Mouse (Mus musculus): ENCODE results near the gene Rnd3. TPM values are rescaled to one million over a fixed set of nuclear protein-coding genes. Genes with fewer than 3 reads are reported as not detected.

The Rnd3 gene
- polyA plus RNA-seq, 1 experiment: 1.3 TPM

GRCm38 (mm10) chr2:51161110-51161509, 12.2 kb upstream of the Rnd3 start:
- Histone ChIP-seq H3K4me3 (ENCODE audit: control insufficient read depth, low read depth, low read length) (no peak overlapping the region), H3K4me1 (ENCODE audit: control insufficient read depth, insufficient read depth, low read length) (no peaks in the 10 kb centered on the region), H3K36me3 (ENCODE audit: control insufficient read depth, insufficient read depth, low read length) (no peaks in the 10 kb centered on the region), H3K27me3 (ENCODE audit: control insufficient read depth, insufficient read depth, low read length) (no peaks in the 10 kb centered on the region), H3K27ac (ENCODE audit: control insufficient read depth, insufficient read depth, low read depth, low read length) (no peak overlapping the region)
- no peak for TF ChIP-seq CTCF (IDR thresholded peaks at IDR 0.05; ENCODE audit: control insufficient read depth, insufficient read depth, insufficient replicate concordance, low read depth, low read length)
- TF ChIP-seq POLR2A (IDR thresholded peaks at IDR 0.05; ENCODE audit: control insufficient read depth, low read depth, low read length): no peak

GRCm38 (mm10) chr2:51148454-51148853, 457 bp downstream of the Rnd3 start:
- TF ChIP-seq POLR2A (IDR thresholded peaks at IDR 0.05; ENCODE audit: control insufficient read depth, low read depth, low read length) (no peak), CTCF (IDR thresholded peaks at IDR 0.05; ENCODE audit: control insufficient read depth, insufficient read depth, insufficient replicate concordance, low read depth, low read length) (no peak)
- H3K36me3 ChIP-seq (ENCODE audit: control insufficient read depth, insufficient read depth, low read length): no peaks in the 10 kb centered on the region
- H3K4me3 ChIP-seq (ENCODE audit: control insufficient read depth, low read depth, low read length): peak overlapping the region; percentile 84
- H3K27ac ChIP-seq (ENCODE audit: control insufficient read depth, insufficient read depth, low read depth, low read length): no peak overlapping the region
- H3K4me1 ChIP-seq (ENCODE audit: control insufficient read depth, insufficient read depth, low read length): peaks cover 9% of the 10 kb centered on the region
- H3K27me3 ChIP-seq (ENCODE audit: control insufficient read depth, insufficient read depth, low read length): no peaks in the 10 kb centered on the region

GRCm38 (mm10) chr2:51148065-51148407, 875 bp downstream of the Rnd3 start:
- peaks cover 9% of the 10 kb centered on the region for H3K4me1 ChIP-seq (ENCODE audit: control insufficient read depth, insufficient read depth, low read length)
- no peaks in the 10 kb centered on the region for H3K36me3 ChIP-seq (ENCODE audit: control insufficient read depth, insufficient read depth, low read length)
- no peak for TF ChIP-seq CTCF (IDR thresholded peaks at IDR 0.05; ENCODE audit: control insufficient read depth, insufficient read depth, insufficient replicate concordance, low read depth, low read length)
- no peak for TF ChIP-seq POLR2A (IDR thresholded peaks at IDR 0.05; ENCODE audit: control insufficient read depth, low read depth, low read length)
- peak overlapping the region; percentile 70 for H3K27ac ChIP-seq (ENCODE audit: control insufficient read depth, insufficient read depth, low read depth, low read length)
- H3K27me3 ChIP-seq (ENCODE audit: control insufficient read depth, insufficient read depth, low read length): no peaks in the 10 kb centered on the region
- peak overlapping the region; percentile 84 for H3K4me3 ChIP-seq (ENCODE audit: control insufficient read depth, low read depth, low read length)

- Histone ChIP-seq H3K4me1 (ENCODE audit: control insufficient read depth, insufficient read depth, low read length) (peaks cover 9% of the 10 kb centered on the region), H3K27ac (ENCODE audit: control insufficient read depth, insufficient read depth, low read depth, low read length) (peak overlapping the region; percentile 70)
These were observed 1.4 kb downstream of the Rnd3 start for GRCm38 (mm10) chr2:51147318-51148064.

GRCm38 (mm10) chr2:51146871-51147317, 2.0 kb downstream of the Rnd3 start:
- H3K27me3 ChIP-seq (ENCODE audit: control insufficient read depth, insufficient read depth, low read length): no peaks in the 10 kb centered on the region
- H3K27ac ChIP-seq (ENCODE audit: control insufficient read depth, insufficient read depth, low read depth, low read length): peak overlapping the region; percentile 36
- H3K4me1 ChIP-seq (ENCODE audit: control insufficient read depth, insufficient read depth, low read length): peaks cover 9% of the 10 kb centered on the region
- H3K4me3 ChIP-seq (ENCODE audit: control insufficient read depth, low read depth, low read length): peak overlapping the region; percentile 84
- TF ChIP-seq POLR2A (IDR thresholded peaks at IDR 0.05; ENCODE audit: control insufficient read depth, low read depth, low read length): no peak
- TF ChIP-seq CTCF (IDR thresholded peaks at IDR 0.05; ENCODE audit: control insufficient read depth, insufficient read depth, insufficient replicate concordance, low read depth, low read length): no peak
- H3K36me3 ChIP-seq (ENCODE audit: control insufficient read depth, insufficient read depth, low read length): no peaks in the 10 kb centered on the region

More at GRCm38 (mm10) chr2:51147318-51148064, 1.4 kb downstream of the Rnd3 start:
- TF ChIP-seq CTCF (IDR thresholded peaks at IDR 0.05; ENCODE audit: control insufficient read depth, insufficient read depth, insufficient replicate concordance, low read depth, low read length) (0 out of 2 replicates have a peak, but pooled peaks have one; percentile 11), POLR2A (IDR thresholded peaks at IDR 0.05; ENCODE audit: control insufficient read depth, low read depth, low read length) (peak; percentile 34; the same call in 1 of the 2 replicates)
- Histone ChIP-seq H3K4me3 (ENCODE audit: control insufficient read depth, low read depth, low read length) (peak overlapping the region; percentile 84), H3K27me3 (ENCODE audit: control insufficient read depth, insufficient read depth, low read length) (no peaks in the 10 kb centered on the region), H3K36me3 (ENCODE audit: control insufficient read depth, insufficient read depth, low read length) (no peaks in the 10 kb centered on the region)

- no peaks in the 10 kb centered on the region for H3K36me3 ChIP-seq (ENCODE audit: control insufficient read depth, insufficient read depth, low read length)
- no peak overlapping the region for H3K4me3 ChIP-seq (ENCODE audit: control insufficient read depth, low read depth, low read length)
- H3K27ac ChIP-seq (ENCODE audit: control insufficient read depth, insufficient read depth, low read depth, low read length): no peak overlapping the region
- peaks cover 9% of the 10 kb centered on the region for H3K4me1 ChIP-seq (ENCODE audit: control insufficient read depth, insufficient read depth, low read length)
- no peak for TF ChIP-seq POLR2A (IDR thresholded peaks at IDR 0.05; ENCODE audit: control insufficient read depth, low read depth, low read length)
- TF ChIP-seq CTCF (IDR thresholded peaks at IDR 0.05; ENCODE audit: control insufficient read depth, insufficient read depth, insufficient replicate concordance, low read depth, low read length): no peak
- H3K27me3 ChIP-seq (ENCODE audit: control insufficient read depth, insufficient read depth, low read length): no peaks in the 10 kb centered on the region
These were observed 3.0 kb downstream of the Rnd3 start for GRCm38 (mm10) chr2:51145838-51146470.

- Histone ChIP-seq H3K4me1 (ENCODE audit: control insufficient read depth, insufficient read depth, low read length) (peaks cover 9% of the 10 kb centered on the region), H3K36me3 (ENCODE audit: control insufficient read depth, insufficient read depth, low read length) (no peaks in the 10 kb centered on the region), H3K4me3 (ENCODE audit: control insufficient read depth, low read depth, low read length) (no peak overlapping the region), H3K27ac (ENCODE audit: control insufficient read depth, insufficient read depth, low read depth, low read length) (no peak overlapping the region), H3K27me3 (ENCODE audit: control insufficient read depth, insufficient read depth, low read length) (no peaks in the 10 kb centered on the region)
- no peak for TF ChIP-seq POLR2A (IDR thresholded peaks at IDR 0.05; ENCODE audit: control insufficient read depth, low read depth, low read length)
- no peak for TF ChIP-seq CTCF (IDR thresholded peaks at IDR 0.05; ENCODE audit: control insufficient read depth, insufficient read depth, insufficient replicate concordance, low read depth, low read length)
These were observed 4.4 kb downstream of the Rnd3 start for GRCm38 (mm10) chr2:51144380-51145120.

Data from testis, adult 2 months (tissue).